Mouse (Mus musculus): ENCODE measurements around the gene H1fnt.

- no peak for TF ChIP-seq ZNF384 (IDR thresholded peaks at IDR 0.05; ENCODE audit: low read depth, low read length)
- TF ChIP-seq HCFC1 (IDR thresholded peaks at IDR 0.05; ENCODE audit: borderline replicate concordance, insufficient read depth, low read length): no peak
Observed at GRCm38 (mm10) chr15:98226096-98226495, 31.0 kb downstream of the H1fnt start.

All from ES-E14 (cell line).